Mouse (Mus musculus) heart, adult 2 months (tissue): ENCODE results near the gene Snta1.

ENCODE experiments used
- CTCF ChIP-seq: fragments of 200-600 bp; IDR thresholded peaks from 2 replicates; pipeline ENCODE4 v1.8.1; 2022; ENCODE audit warnings: antibody characterized with exemption, mild to moderate bottlenecking, moderate library complexity
- EP300 ChIP-seq: fragments of 200-500 bp; IDR thresholded peaks from 2 replicates; pipeline ENCODE4 v1.6.1; 2011; ENCODE audit warnings: low read depth, low read length, control low read depth; ENCODE audit not compliant: insufficient read depth
- POLR2A ChIP-seq: fragments of 200-500 bp; IDR thresholded peaks from 2 replicates; pipeline ENCODE4 v1.6.1; 2011; ENCODE audit warnings: mild to moderate bottlenecking, low read depth, low read length, control low read depth; ENCODE audit not compliant: insufficient read depth

DNA sequence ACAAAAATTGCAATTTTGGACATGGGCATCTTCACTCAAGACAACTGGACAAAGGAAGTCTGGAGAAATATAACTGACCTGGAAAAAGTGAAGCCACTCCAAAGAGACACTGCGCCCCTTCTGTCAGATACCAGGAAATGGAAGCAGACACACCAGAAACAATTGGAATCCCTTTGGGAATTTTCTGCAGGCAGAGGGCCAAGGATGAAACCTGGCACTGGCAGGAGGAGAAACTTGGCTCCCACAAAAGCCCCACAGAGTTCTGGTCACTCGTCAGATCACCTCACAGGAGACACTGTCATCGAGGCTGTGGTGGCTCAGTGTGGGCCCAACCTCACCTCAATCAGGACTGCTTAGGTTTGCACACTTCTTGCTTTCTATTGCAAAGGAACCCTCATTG is 13.3 kb downstream of the Snta1 start:
- TF ChIP-seq CTCF, result no peak
- no peak for TF ChIP-seq EP300
- TF ChIP-seq POLR2A, result no peak
